Mouse (Mus musculus) limb, embryonic 11.5 days (tissue): ENCODE data around the gene Stat5a. TPM values are rescaled to one million over a fixed set of nuclear protein-coding genes. Genes with fewer than 3 reads are reported as not detected.
A peak's percentile ranks its signal among the peaks of the same experiment; 100 is the strongest.

Experiments used
- ATAC-seq: fragments of 200-750 bp; cut with Nextera tagmentation; 2 replicates; pipeline ENCODE4 v1.8.0; 2017; ENCODE audit warnings: low read depth; ENCODE audit not compliant: insufficient number of reproducible peaks, low FRiP score, low TSS enrichment
- DNase-seq: peaks from one replicate; pipeline ENCODE4 v3.0.0-alpha.2; 2015; ENCODE audit warnings: low spot score
- H3K27ac ChIP-seq: fragments of 300-500 bp; sonication (generic); replicated peaks from 2 replicates; pipeline ENCODE4 v1.5.1; 2014; ENCODE audit warnings: low read depth, mild to moderate bottlenecking, low read length
- H3K27me3 ChIP-seq: fragments of 300-500 bp; sonication (generic); 2 replicates; pipeline ENCODE4 v1.6.1; 2014; ENCODE audit warnings: mild to moderate bottlenecking, low read length, mixed read lengths; ENCODE audit not compliant: control insufficient read depth, insufficient read depth
- H3K36me3 ChIP-seq: fragments of 300-500 bp; sonication (generic); 2 replicates; pipeline ENCODE4 v1.6.1; 2014; ENCODE audit warnings: mild to moderate bottlenecking, low read length, moderate library complexity, mixed read lengths; ENCODE audit not compliant: control insufficient read depth, insufficient read depth
- H3K4me1 ChIP-seq: fragments of 300-500 bp; sonication (generic); 2 replicates; pipeline ENCODE4 v1.6.1; 2014; ENCODE audit warnings: low read length, mixed read lengths; ENCODE audit not compliant: control insufficient read depth, insufficient read depth
- H3K4me2 ChIP-seq: fragments of 300-500 bp; sonication (generic); 2 replicates; pipeline ENCODE4 v1.6.1; 2014; ENCODE audit warnings: low read depth, mild to moderate bottlenecking, moderate library complexity; ENCODE audit not compliant: severe bottlenecking
- H3K4me3 ChIP-seq: fragments of 300-500 bp; sonication (generic); 2 replicates; pipeline ENCODE4 v1.5.1; 2014; ENCODE audit warnings: low read depth, low read length
- H3K9ac ChIP-seq: fragments of 300-500 bp; sonication (generic); 2 replicates; pipeline ENCODE4 v1.6.1; 2014; ENCODE audit warnings: mild to moderate bottlenecking, low read length
- H3K9me3 ChIP-seq: fragments of 300-500 bp; sonication (generic); 2 replicates; pipeline ENCODE4 v1.6.1; 2016; ENCODE audit warnings: low read length; ENCODE audit not compliant: control insufficient read depth
- WGBS: fragments of 180-500 bp; shearing (Covaris S2); extraction: QIAGEN DNeasy Blood & Tissue Kit; methylation state at CpG from one replicate; pipeline ENCODE4 v1.1.7; 2014; 5-methylcytosine and 5-hydroxymethylcytosine counted together
- polyA plus RNA-seq: library from polyadenylated mRNA; unstranded; fragments of >200 nt; fragmentation: Nextera tagmentation; extraction: Ambion mirVana; gene quantifications from 2 replicates; pipeline ENCODE4 v1.2.1, GENCODE M21; 2014

The Stat5a gene
- polyA plus RNA-seq, 1 experiment from 2014 or later = 1.9 TPM

DNA sequence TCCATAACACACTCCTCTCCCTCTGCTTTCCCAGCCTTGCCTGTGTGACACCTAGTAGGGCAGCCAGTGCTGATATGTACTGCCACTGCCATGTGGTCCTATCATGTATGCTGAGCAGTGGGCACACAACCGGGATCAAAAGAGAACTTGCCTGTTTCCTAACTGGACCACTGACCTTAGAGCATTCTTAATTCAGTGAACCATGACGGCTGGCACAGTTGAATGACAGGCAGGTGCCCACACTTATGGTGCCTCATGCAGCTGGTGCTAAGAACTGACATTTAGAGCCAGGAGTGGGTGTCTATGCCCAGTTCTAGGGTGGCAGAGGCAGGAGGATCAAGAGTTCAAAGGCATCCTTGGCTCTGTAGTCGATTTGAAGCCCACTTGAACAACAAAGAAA, 16.6 kb downstream of the Stat5a start:
- ATAC-seq (no peak), DNase-seq (no peak)
- Histone ChIP-seq H3K4me1 (no peaks in the 10 kb centered on the region), H3K27me3 (no peaks in the 10 kb centered on the region), H3K9me3 (no peaks in the 10 kb centered on the region), H3K27ac (no peak overlapping the region), H3K9ac (no peak overlapping the region), H3K4me2 (no peak overlapping the region), H3K36me3 (no peaks in the 10 kb centered on the region), H3K4me3 (no peak overlapping the region)
- whole genome bisulfite sequencing = 80% methylated on average over 3 of the region's 3 CpGs

DNA sequence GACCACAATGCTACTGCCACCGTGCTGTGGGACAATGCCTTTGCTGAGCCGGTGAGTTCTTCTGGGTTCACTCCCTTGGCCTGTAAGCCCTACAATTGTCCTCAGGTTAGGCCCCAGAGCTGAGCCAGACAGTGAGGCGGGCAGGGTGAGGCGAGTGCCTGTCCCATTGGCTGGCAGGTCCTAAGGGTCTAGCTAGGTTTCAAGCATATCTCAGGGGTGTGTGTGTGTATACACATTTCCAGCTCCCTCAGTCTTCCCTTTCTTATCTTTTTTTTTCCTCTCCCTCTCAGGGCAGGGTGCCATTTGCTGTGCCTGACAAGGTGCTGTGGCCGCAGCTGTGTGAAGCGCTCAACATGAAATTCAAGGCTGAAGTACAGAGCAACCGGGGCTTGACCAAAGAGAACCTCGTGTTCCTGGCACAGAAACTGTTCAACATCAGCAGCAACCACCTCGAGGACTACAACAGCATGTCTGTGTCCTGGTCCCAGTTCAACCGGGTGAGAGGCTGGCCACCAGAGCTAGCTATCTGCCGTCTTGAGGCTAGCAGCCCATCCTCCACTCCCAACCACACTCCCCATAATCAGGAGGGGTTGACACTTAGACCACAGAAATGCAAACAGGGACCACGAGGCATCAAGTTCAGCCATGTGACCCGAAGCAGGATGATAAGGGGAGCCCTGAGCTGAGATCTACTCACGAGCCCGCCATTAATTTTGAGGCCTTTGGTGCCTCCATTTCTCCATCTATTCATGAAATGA, 20.3 kb downstream of the Stat5a start:
- Histone ChIP-seq H3K9me3 (no peaks in the 10 kb centered on the region), H3K27ac (no peak overlapping the region), H3K9ac (no peak overlapping the region), H3K27me3 (no peaks in the 10 kb centered on the region), H3K36me3 (no peaks in the 10 kb centered on the region), H3K4me1 (no peaks in the 10 kb centered on the region), H3K4me2 (no peak overlapping the region), H3K4me3 (no peak overlapping the region)
- whole genome bisulfite sequencing = 83% methylated on average over 15 of the region's 15 CpGs
- ATAC-seq (no peak), DNase-seq (no peak)

DNA sequence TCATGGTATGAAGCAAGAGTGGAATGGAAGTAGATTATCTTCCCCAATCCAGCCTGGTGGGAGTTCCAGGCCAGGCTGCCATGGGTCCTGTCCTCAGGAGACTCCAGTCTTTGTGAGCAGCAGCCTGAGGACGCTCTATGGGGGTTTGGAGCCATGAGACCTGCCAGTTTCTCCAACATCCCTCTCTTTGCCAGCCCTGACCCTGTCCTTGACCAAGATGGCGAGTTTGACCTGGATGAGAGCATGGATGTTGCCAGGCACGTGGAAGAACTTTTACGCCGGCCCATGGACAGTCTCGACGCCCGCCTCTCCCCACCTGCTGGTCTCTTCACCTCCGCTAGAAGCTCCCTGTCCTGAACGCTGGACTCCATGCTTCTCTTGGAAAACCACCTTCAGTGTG, 24.5 kb downstream of the Stat5a start:
- no peak overlapping the region for H3K27ac ChIP-seq
- WGBS = 95% methylated on average over 10 of the region's 10 CpGs
- no peaks in the 10 kb centered on the region; the same call in 1 of the 2 replicates for H3K36me3 ChIP-seq
- H3K4me2 ChIP-seq = no peak overlapping the region
- no peak for ATAC-seq
- H3K4me3 ChIP-seq = no peak overlapping the region
- DNase-seq = no peak
- H3K9ac ChIP-seq = no peak overlapping the region
- no peaks in the 10 kb centered on the region for H3K9me3 ChIP-seq
- no peaks in the 10 kb centered on the region for H3K4me1 ChIP-seq
- no peaks in the 10 kb centered on the region for H3K27me3 ChIP-seq

DNA sequence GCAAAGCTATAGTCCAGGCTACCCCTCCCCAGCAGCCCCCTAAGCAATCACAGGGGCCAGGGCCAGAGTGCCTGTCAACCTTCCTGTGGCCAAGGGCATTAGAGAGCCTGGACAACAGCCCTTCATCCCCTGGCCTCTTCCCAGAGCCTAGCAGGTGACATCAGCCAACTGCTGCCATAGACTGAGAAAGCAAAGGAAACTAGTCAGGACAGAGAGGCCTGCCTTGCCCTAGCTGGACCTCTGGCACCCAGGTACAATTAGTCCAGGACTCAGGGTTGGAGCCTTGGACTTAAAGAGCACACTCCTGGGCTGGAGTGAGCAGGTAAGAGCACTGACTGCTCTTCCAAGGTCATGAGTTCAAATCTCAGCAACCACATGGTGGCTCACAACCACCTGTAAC, 26.3 kb downstream of the Stat5a start:
- Histone ChIP-seq H3K9me3 (no peaks in the 10 kb centered on the region), H3K36me3 (no peaks in the 10 kb centered on the region; the same call in 1 of the 2 replicates), H3K4me3 (no peak overlapping the region), H3K27me3 (no peaks in the 10 kb centered on the region), H3K4me1 (no peaks in the 10 kb centered on the region), H3K4me2 (no peak overlapping the region), H3K27ac (no peak overlapping the region), H3K9ac (0 out of 2 replicates have a peak overlapping the region, but pooled peaks have one; percentile 30)
- DNase-seq = no peak
- ATAC-seq = no peak

DNA sequence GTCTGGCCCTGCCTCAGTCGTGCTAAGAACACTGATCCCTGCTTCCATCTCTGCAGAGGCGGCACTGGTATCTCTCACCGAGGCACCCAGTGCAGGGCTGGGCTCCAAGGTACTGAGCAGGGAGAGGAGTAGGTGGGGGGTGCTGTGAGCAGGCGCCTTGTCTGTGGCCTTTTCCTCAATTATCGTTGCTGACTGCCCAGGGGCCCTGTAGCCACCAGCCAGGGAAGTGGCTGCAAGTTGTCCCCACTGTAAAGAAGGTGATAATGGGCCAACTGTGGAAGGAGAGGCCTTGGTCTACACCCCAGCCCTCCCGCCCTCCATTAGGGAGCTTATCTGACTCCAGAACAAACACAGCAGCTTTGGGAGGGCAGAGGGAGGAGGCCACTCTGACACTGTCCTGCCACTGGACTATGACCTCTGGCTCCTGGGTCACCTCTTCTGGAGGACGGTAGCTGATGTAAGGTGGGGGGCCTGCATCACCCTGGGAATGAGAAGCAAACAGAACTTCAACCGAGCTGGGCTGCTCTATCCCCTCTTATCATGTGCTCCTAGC, 27.1 kb downstream of the Stat5a start:
- Histone ChIP-seq H3K36me3 (no peaks in the 10 kb centered on the region; the same call in 1 of the 2 replicates), H3K9ac (no peak overlapping the region), H3K4me1 (no peaks in the 10 kb centered on the region), H3K4me2 (no peak overlapping the region), H3K27ac (no peak overlapping the region), H3K27me3 (no peaks in the 10 kb centered on the region), H3K4me3 (no peak overlapping the region), H3K9me3 (no peaks in the 10 kb centered on the region)
- 34% methylated on average over 8 of the region's 8 CpGs for WGBS
- DNase-seq (no peak), ATAC-seq (no peak)

DNA sequence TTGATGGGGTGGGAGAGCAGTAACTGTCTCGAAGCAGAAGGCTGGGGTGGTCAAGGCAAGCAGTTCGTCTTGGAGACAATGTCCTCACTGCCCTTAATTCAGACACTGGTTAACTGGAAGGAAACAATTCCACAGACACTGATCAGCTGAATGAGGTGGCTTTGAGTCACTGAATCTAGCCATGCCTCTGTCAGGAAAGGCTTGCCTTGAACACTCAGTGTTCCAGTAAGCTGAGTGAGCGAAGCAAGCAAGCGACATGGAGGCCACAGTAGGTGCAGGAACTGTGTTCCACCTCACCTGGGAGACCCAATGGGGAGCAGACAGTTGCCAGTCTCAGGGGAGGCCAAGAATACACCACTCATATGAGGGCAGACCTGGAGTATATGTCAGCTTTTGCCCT, 28.1 kb downstream of the Stat5a start:
- Histone ChIP-seq H3K36me3 (no peaks in the 10 kb centered on the region; the same call in 1 of the 2 replicates), H3K27me3 (no peaks in the 10 kb centered on the region), H3K27ac (no peak overlapping the region), H3K9me3 (no peaks in the 10 kb centered on the region), H3K4me3 (no peak overlapping the region), H3K9ac (no peak overlapping the region), H3K4me2 (no peak overlapping the region), H3K4me1 (no peaks in the 10 kb centered on the region)
- ATAC-seq (no peak), DNase-seq (no peak)
- WGBS = 83% methylated on average over 4 of the region's 4 CpGs

DNA sequence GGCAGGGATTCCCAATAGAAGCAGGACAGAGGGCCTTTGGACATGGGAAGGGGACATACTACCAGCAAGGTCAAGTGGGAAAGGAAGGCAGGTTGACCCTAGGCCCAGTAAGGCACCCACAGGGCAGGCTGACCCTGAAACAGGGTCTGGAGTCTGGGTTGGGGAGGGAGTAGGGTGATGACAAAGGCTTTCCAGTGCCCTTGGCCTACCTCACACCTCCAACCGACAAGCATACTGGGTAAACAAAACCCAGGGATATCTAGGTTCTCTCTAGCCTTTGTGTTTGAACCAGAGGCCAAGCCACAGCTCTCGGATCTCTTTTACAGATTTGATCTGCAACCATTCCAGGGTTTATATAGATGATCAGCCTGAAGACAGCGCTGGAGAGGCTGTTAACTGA, 28.6 kb downstream of the Stat5a start:
- H3K27me3 ChIP-seq = no peaks in the 10 kb centered on the region
- H3K4me3 ChIP-seq = no peak overlapping the region
- H3K36me3 ChIP-seq = no peaks in the 10 kb centered on the region; the same call in 1 of the 2 replicates
- ATAC-seq (no peak), DNase-seq (no peak)
- no peak overlapping the region for H3K4me2 ChIP-seq
- 87% methylated on average over 3 of the region's 3 CpGs for WGBS
- H3K9me3 ChIP-seq = no peaks in the 10 kb centered on the region
- H3K9ac ChIP-seq = no peak overlapping the region
- no peak overlapping the region for H3K27ac ChIP-seq
- H3K4me1 ChIP-seq = no peaks in the 10 kb centered on the region

DNA sequence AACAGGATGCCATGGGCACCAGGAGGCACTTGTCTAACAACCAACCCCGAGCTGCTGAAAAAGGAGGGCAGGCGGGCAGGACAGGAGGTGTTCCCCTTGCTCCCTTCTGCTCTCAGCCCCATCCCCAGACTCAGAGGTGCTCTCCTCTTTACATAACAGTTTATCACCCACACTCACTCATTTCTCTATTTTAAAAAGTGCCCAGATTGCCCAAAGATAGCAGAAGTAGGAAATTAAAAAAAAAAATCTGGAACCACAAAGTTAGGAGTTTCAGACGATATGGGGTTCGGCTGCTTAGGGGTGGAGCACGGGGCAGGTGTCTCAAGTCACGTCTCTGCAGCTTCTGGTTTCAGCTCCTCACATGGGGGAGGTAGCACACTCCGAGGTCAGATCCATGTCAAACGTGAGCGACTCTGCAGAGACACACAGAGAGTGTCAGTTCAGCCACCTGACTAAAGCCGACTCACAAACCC, 29.2 kb downstream of the Stat5a start:
- no peaks in the 10 kb centered on the region; the same call in 1 of the 2 replicates for H3K36me3 ChIP-seq
- H3K27me3 ChIP-seq = no peaks in the 10 kb centered on the region
- no peaks in the 10 kb centered on the region for H3K4me1 ChIP-seq
- H3K4me2 ChIP-seq = no peak overlapping the region
- H3K4me3 ChIP-seq = no peak overlapping the region
- no peak overlapping the region for H3K27ac ChIP-seq
- ATAC-seq = no peak
- 56% methylated on average over 10 of the region's 10 CpGs for WGBS
- DNase-seq = no peak
- H3K9me3 ChIP-seq = no peaks in the 10 kb centered on the region
- no peak overlapping the region for H3K9ac ChIP-seq
